Mouse (Mus musculus) heart, postnatal 0 days (tissue): ENCODE measurements at regions not wholly inside any gene's neighbourhood (a gene's known extent, or its start where the extent isn't known, plus 50 kb on each side); places are given as distances from the start of the nearest gene placed in this dataset.

Source experiments
- ATAC-seq: fragments of 200-750 bp; cut with Nextera tagmentation; 2 replicates; pipeline ENCODE4 v1.8.0; 2017; ENCODE audit warnings: low read depth, moderate number of reproducible peaks, moderate library complexity; ENCODE audit not compliant: insufficient read depth
- DNase-seq: peaks from one replicate; pipeline ENCODE4 v3.0.0-alpha.2; 2016; ENCODE audit warnings: low spot score
- H3K27ac ChIP-seq: fragments of 300-500 bp; sonication (generic); 2 replicates; pipeline ENCODE4 v1.5.1; 2014; ENCODE audit warnings: low read depth, mild to moderate bottlenecking
- H3K27me3 ChIP-seq: fragments of 300-500 bp; sonication (generic); 2 replicates; pipeline ENCODE4 v1.6.1; 2014; ENCODE audit warnings: low read length, mixed read lengths; ENCODE audit not compliant: control insufficient read depth, insufficient read depth
- H3K36me3 ChIP-seq: fragments of 300-500 bp; sonication (generic); replicated peaks from 2 replicates; pipeline ENCODE4 v1.6.1; 2014; ENCODE audit warnings: low read length, mixed read lengths; ENCODE audit not compliant: control insufficient read depth, insufficient read depth
- H3K4me1 ChIP-seq: fragments of 300-500 bp; sonication (generic); 2 replicates; pipeline ENCODE4 v1.6.1; 2014; ENCODE audit warnings: antibody characterized with exemption; ENCODE audit not compliant: control insufficient read depth, insufficient read depth
- H3K4me2 ChIP-seq: fragments of 300-500 bp; sonication (generic); 2 replicates; pipeline ENCODE4 v1.6.1; 2014; ENCODE audit warnings: low read depth, mild to moderate bottlenecking, low read length, moderate library complexity
- H3K4me3 ChIP-seq: fragments of 300-500 bp; sonication (generic); 2 replicates; pipeline ENCODE4 v1.5.1; 2014; ENCODE audit warnings: low read depth, low read length
- H3K9ac ChIP-seq: fragments of 300-500 bp; sonication (generic); replicated peaks from 2 replicates; pipeline ENCODE4 v1.6.1; 2014; ENCODE audit warnings: low read depth, low read length, mixed read lengths
- H3K9me3 ChIP-seq: fragments of 300-500 bp; sonication (generic); replicated peaks from 2 replicates; pipeline ENCODE4 v1.6.1; 2016; ENCODE audit warnings: low read length; ENCODE audit not compliant: control insufficient read depth
- CTCF ChIP-seq: IDR thresholded peaks from 2 replicates; pipeline ENCODE4 v1.5.1; 2016; ENCODE audit warnings: antibody characterized with exemption, control low read depth, low read depth
- EP300 ChIP-seq: IDR thresholded peaks from 2 replicates; pipeline ENCODE4 v1.6.1; 2016; ENCODE audit warnings: antibody characterized with exemption, low read depth
- WGBS: fragments of 180-500 bp; shearing (Covaris S2); extraction: QIAGEN DNeasy Blood & Tissue Kit; methylation state at CpG from one replicate; pipeline ENCODE4 v1.1.7; 2014; 5-methylcytosine and 5-hydroxymethylcytosine counted together

DNA sequence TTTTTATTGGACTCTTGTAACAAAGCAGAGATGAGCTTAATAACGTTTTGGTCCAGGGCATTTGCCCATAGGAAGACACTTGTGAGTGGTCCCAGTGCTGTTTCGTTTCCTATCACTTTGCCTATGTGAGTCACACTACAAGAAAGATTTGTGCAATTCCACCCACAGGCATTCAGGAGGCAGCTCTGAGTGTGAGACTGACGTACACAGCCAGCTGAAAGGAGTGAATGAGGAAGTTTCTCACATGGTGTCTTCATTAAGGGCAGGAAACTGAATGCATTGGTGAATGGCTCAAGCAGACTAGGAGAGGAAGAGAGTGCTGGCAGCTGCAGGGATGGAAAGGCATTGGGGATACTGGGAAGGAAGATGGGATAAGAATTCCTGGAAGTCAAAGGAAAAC, 230.5 kb upstream of the Fam241a start:
- no peaks in the 10 kb centered on the region for H3K27me3 ChIP-seq
- 33% methylated on average over 3 of the region's 3 CpGs for whole genome bisulfite sequencing
- no peaks in the 10 kb centered on the region for H3K4me1 ChIP-seq
- no peak overlapping the region for H3K4me3 ChIP-seq
- no peak overlapping the region for H3K27ac ChIP-seq
- DNase-seq (no peak), ATAC-seq (no peak)
- H3K9ac ChIP-seq = no peak overlapping the region
- TF ChIP-seq EP300 (no peak), CTCF (no peak)
- H3K4me2 ChIP-seq = no peak overlapping the region
- H3K9me3 ChIP-seq = no peaks in the 10 kb centered on the region
- H3K36me3 ChIP-seq = no peaks in the 10 kb centered on the region

DNA sequence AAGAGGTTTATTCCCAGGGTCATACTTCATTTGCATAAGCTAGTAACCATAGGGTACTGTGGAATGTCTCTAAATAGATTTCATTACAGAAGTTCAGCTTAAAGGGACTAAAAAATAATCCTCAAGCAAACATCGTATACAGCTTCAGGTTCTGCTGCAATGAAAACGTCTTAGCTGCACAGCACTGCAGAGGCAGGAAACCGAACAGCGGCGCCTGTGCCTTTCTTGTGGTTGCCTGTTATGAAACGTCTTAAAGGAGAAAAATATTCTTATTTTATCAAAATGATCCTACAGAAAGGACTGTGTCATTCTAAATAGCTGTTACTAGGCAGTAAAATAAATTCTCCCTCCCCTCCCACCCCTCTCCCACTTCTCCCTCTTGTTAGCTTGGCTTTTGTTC, 226.0 kb upstream of the Fam241a start:
- Histone ChIP-seq H3K9me3 (no peaks in the 10 kb centered on the region), H3K4me1 (no peaks in the 10 kb centered on the region), H3K27me3 (no peaks in the 10 kb centered on the region), H3K4me2 (no peak overlapping the region), H3K27ac (no peak overlapping the region), H3K4me3 (no peak overlapping the region), H3K36me3 (no peaks in the 10 kb centered on the region), H3K9ac (no peak overlapping the region)
- no peak for ATAC-seq
- no peak for TF ChIP-seq EP300
- TF ChIP-seq CTCF = no peak
- DNase-seq = no peak
- WGBS = 69% methylated on average over 6 of the region's 6 CpGs

DNA sequence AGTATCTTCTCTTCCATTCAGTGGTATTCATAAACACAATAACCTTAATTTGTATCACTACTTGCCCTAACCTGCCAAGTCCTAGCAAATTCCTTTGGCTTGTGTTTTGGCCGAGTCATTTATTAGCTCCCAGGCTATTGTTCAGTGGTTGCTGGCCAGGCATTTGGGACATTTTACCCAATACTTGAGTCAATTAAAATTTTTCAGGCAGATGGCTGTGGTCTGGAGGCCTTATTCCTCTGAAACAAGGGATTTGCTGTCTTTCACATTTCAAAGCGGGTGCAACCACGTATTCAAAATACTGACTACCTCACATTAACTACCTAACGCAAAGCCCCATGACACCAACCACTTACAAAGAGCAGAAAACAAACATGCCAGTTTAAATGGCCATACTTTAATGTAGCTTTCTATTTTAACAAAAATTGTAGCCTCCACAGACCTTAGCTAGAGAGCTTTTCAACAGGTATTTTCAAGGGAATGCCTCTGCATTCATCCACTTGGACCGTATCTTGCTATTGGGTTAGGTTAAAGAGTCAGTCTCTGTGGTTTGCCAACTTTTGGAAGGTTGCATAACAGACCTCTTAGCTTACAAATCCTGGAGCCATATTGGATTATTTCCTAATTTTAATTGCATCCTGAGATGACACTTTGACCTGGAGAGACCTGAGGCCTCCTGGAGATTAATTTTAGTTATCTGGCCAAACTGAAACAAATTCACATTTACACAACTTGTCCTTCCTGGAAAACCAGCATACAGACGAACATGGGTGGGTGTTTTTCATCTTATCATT, 224.7 kb upstream of the Fam241a start:
- Histone ChIP-seq H3K9me3 (no peaks in the 10 kb centered on the region), H3K36me3 (no peaks in the 10 kb centered on the region), H3K4me2 (no peak overlapping the region), H3K27me3 (no peaks in the 10 kb centered on the region), H3K9ac (no peak overlapping the region), H3K4me1 (no peaks in the 10 kb centered on the region), H3K27ac (no peak overlapping the region), H3K4me3 (no peak overlapping the region)
- no peak for ATAC-seq
- TF ChIP-seq EP300 (no peak), CTCF (no peak)
- WGBS = 86% methylated on average over 6 of the region's 6 CpGs
- DNase-seq = no peak

DNA sequence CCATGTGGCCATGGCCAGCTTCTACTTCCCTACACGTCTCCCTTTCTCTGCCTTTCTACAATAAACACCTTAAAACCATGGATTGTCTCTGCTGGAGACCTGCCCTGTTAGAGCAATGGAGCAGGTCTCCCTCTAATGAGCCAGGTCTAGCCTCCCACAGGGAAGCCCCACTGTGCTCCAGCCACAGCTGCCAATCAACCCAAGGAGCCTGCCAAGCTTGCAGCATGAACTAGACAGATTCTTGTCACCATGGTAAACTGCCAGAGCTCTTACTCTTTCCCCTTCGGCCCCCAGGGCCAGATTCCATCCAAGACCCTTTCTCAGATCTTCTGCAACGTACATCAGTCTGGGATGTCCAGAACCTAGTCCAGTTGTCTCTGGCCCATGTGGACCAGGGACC, 217.1 kb upstream of the Fam241a start:
- TF ChIP-seq CTCF (no peak), EP300 (no peak)
- no peak overlapping the region for H3K9ac ChIP-seq
- H3K4me2 ChIP-seq = no peak overlapping the region
- H3K4me3 ChIP-seq = no peak overlapping the region
- H3K9me3 ChIP-seq = no peaks in the 10 kb centered on the region
- H3K27me3 ChIP-seq = no peaks in the 10 kb centered on the region
- WGBS = 64% methylated on average over 3 of the region's 3 CpGs
- no peak overlapping the region for H3K27ac ChIP-seq
- no peaks in the 10 kb centered on the region for H3K4me1 ChIP-seq
- no peaks in the 10 kb centered on the region for H3K36me3 ChIP-seq
- ATAC-seq (no peak), DNase-seq (no peak)

DNA sequence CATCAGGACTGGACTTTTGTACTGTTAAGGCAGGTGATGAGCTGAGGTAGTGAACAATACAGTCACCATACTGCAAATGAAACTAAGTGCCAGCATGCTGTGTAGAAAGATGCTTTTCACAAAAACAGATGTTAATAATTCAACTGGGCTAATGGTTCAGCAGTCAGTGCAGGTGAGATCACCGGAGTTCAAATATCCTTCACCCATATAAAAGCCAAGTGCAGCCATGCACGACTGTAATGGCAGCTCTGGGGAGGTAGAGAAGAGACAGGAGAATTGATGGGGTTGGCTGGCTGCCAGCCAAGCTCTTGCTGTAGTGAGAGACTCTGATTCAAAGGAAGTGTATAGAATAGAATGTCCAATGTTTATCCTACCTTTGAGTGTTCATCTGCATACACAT, 214.3 kb upstream of the Fam241a start:
- no peak overlapping the region for H3K9ac ChIP-seq
- no peak overlapping the region for H3K4me3 ChIP-seq
- no peaks in the 10 kb centered on the region for H3K27me3 ChIP-seq
- no peak overlapping the region for H3K4me2 ChIP-seq
- no peak for TF ChIP-seq EP300
- no peak for TF ChIP-seq CTCF
- WGBS = 74% methylated on average over 2 of the region's 2 CpGs
- ATAC-seq (no peak), DNase-seq (no peak)
- no peaks in the 10 kb centered on the region for H3K4me1 ChIP-seq
- H3K36me3 ChIP-seq = no peaks in the 10 kb centered on the region
- H3K9me3 ChIP-seq = no peaks in the 10 kb centered on the region
- no peak overlapping the region for H3K27ac ChIP-seq

DNA sequence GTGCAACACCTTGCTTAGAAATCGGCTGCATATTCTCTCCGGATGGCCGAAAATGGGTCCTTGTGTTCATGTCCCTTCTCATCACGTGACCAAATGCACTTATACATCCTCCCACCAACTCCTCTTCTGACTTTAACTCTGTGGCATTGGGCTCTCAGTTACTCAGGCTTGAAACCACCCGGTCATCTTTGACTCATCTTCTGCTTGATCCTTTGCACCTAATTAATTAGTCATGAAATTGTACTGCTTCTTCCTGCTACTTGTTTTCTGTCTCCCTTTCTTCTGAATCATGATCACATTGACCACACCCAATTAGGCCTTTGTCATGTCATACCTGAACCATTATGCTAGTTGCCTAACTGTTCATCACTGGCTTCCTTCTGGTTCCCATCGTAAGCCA, 208.4 kb upstream of the Fam241a start:
- ATAC-seq (no peak), DNase-seq (no peak)
- no peaks in the 10 kb centered on the region for H3K4me1 ChIP-seq
- no peaks in the 10 kb centered on the region for H3K27me3 ChIP-seq
- TF ChIP-seq EP300 (no peak), CTCF (no peak)
- no peak overlapping the region for H3K27ac ChIP-seq
- no peak overlapping the region for H3K9ac ChIP-seq
- H3K4me2 ChIP-seq = no peak overlapping the region
- 89% methylated on average over 6 of the region's 6 CpGs for WGBS
- H3K4me3 ChIP-seq = no peak overlapping the region
- H3K36me3 ChIP-seq = no peaks in the 10 kb centered on the region
- H3K9me3 ChIP-seq = no peaks in the 10 kb centered on the region
